Mouse (Mus musculus) MEL (cell line): Measurements from ENCODE around the gene D17H6S53E. TPM values are rescaled to one million over a fixed set of nuclear protein-coding genes. Genes with fewer than 3 reads are reported as not detected.

Experiments used
- DNase-seq: peaks from one replicate; pipeline ENCODE4 v3.0.0; 2011; ENCODE audit warnings: low read depth, low spot score
- H3K27ac ChIP-seq: 2 replicates; pipeline ENCODE4 v1.5.1; 2012; ENCODE audit warnings: low read depth, mild to moderate bottlenecking, control low read depth, low read length, moderate library complexity; ENCODE audit not compliant: control insufficient read depth
- H3K27me3 ChIP-seq, 2 experiments: fragments of 150-350 bp in 1 of 2; sonication (generic) in 1 of 2; 2 replicates each; pipeline ENCODE4 v1.6.1; 2012; ENCODE audit warnings: low read length in 2 of 2, mild to moderate bottlenecking in 2 of 2, improper control_type of control experiment in 1 of 2, moderate library complexity in 1 of 2; ENCODE audit not compliant: insufficient read depth in 2 of 2, control insufficient read depth in 1 of 2
- H3K36me3 ChIP-seq, 2 experiments: 2 replicates each; pipeline ENCODE4 v1.6.1; 2012 to 2014; ENCODE audit warnings: low read length in 2 of 2, improper control_type of control experiment in 1 of 2, inconsistent platforms in 1 of 2, mild to moderate bottlenecking in 1 of 2; ENCODE audit not compliant: insufficient read depth in 2 of 2, control insufficient read depth in 1 of 2
- H3K4me1 ChIP-seq, 2 experiments: fragments of 150-350 bp in 1 of 2; sonication (generic) in 1 of 2; 2 replicates each; pipeline ENCODE4 v1.6.1; 2012; ENCODE audit warnings: low read length in 2 of 2, improper control_type of control experiment in 1 of 2, mild to moderate bottlenecking in 1 of 2; ENCODE audit not compliant: insufficient read depth in 2 of 2, control insufficient read depth in 1 of 2
- H3K4me3 ChIP-seq, 2 experiments: fragments of 150-350 bp in 1 of 2; sonication (generic) in 1 of 2; 2 replicates each; pipeline ENCODE4 v1.5.1; 2012; ENCODE audit warnings: low read depth in 2 of 2, low read length in 2 of 2, mild to moderate bottlenecking in 2 of 2, moderate library complexity in 2 of 2, control low read depth in 1 of 2, improper control_type of control experiment in 1 of 2; ENCODE audit not compliant: control insufficient read depth in 1 of 2, insufficient read depth in 1 of 2
- H3K79me2 ChIP-seq: 2 replicates; pipeline ENCODE4 v1.6.1; 2012; ENCODE audit warnings: mild to moderate bottlenecking, low read length, moderate library complexity; ENCODE audit not compliant: control insufficient read depth, poor library complexity, insufficient read depth
- H3K9ac ChIP-seq: 2 replicates; pipeline ENCODE4 v1.6.1; 2012; ENCODE audit warnings: low read depth, mild to moderate bottlenecking, control low read depth, low read length, moderate library complexity; ENCODE audit not compliant: control insufficient read depth, poor library complexity, severe bottlenecking
- H3K9me3 ChIP-seq: fragments of 150-350 bp; sonication (generic); replicated peaks from 2 replicates; pipeline ENCODE4 v1.6.1; 2012; ENCODE audit warnings: mild to moderate bottlenecking, low read length, improper control_type of control experiment, moderate library complexity; ENCODE audit not compliant: insufficient read depth
- EP300 ChIP-seq, 2 experiments: IDR thresholded peaks; 2 replicates each; pipeline ENCODE4 v1.6.1; 2011; ENCODE audit warnings: improper control_type of control experiment in 2 of 2, low read length in 2 of 2, low read depth in 1 of 2, mild to moderate bottlenecking in 1 of 2
- ETS1 ChIP-seq: IDR thresholded peaks from 2 replicates; pipeline ENCODE4 v1.6.1; 2012; ENCODE audit warnings: low read depth, mild to moderate bottlenecking, inconsistent platforms, low read length, improper control_type of control experiment, moderate library complexity
- GABPA ChIP-seq: IDR thresholded peaks from 2 replicates; pipeline ENCODE4 v1.6.1; 2012; ENCODE audit warnings: low read depth, mild to moderate bottlenecking, inconsistent platforms, low read length, improper control_type of control experiment, moderate library complexity
- HCFC1 ChIP-seq: IDR thresholded peaks from 2 replicates; pipeline ENCODE4 v1.6.1; 2012; ENCODE audit warnings: low read depth, mild to moderate bottlenecking, inconsistent platforms, low read length, improper control_type of control experiment, moderate library complexity
- NELFE ChIP-seq: IDR thresholded peaks from 2 replicates; pipeline ENCODE4 v1.6.1; 2011; ENCODE audit warnings: low read depth, low read length, improper control_type of control experiment
- POLR2A ChIP-seq, 2 experiments: IDR thresholded peaks; 2 replicates each; pipeline ENCODE4 v1.6.1; 2011 to 2012; ENCODE audit warnings: low read length in 2 of 2, mild to moderate bottlenecking in 2 of 2, control low read depth in 1 of 2, improper control_type of control experiment in 1 of 2, low read depth in 1 of 2, moderate library complexity in 1 of 2; ENCODE audit not compliant: control insufficient read depth in 1 of 2, insufficient read depth in 1 of 2, poor library complexity in 1 of 2
- POLR2AphosphoS2 ChIP-seq: IDR thresholded peaks from 2 replicates; pipeline ENCODE4 v1.6.1; 2011; ENCODE audit warnings: low read length, improper control_type of control experiment
- RCOR1 ChIP-seq: IDR thresholded peaks from 2 replicates; pipeline ENCODE4 v1.6.1; 2012; ENCODE audit warnings: low read depth, mild to moderate bottlenecking, inconsistent platforms, low read length, improper control_type of control experiment
- SIN3A ChIP-seq: IDR thresholded peaks from 2 replicates; pipeline ENCODE4 v1.6.1; 2012; ENCODE audit warnings: low read length, improper control_type of control experiment, inconsistent platforms
- TAL1 ChIP-seq: IDR thresholded peaks from 2 replicates; pipeline ENCODE4 v1.6.1; 2012; ENCODE audit warnings: mild to moderate bottlenecking, inconsistent platforms, low read length, moderate library complexity, mixed read lengths
- ZC3H11A ChIP-seq: IDR thresholded peaks from 2 replicates; pipeline ENCODE4 v1.6.1; 2012; ENCODE audit warnings: low read depth, mild to moderate bottlenecking, inconsistent platforms, low read length, improper control_type of control experiment
- ZKSCAN1 ChIP-seq: IDR thresholded peaks from 2 replicates; pipeline ENCODE4 v1.6.1; 2012; ENCODE audit warnings: low read depth, mild to moderate bottlenecking, inconsistent platforms, low read length, improper control_type of control experiment, moderate library complexity
- polyA plus RNA-seq, 2 experiments: library from polyadenylated mRNA; stranded (reverse) in 1 of 2; unstranded in 1 of 2; fragments of >175 nt in 1 of 2; fragments of >200 nt in 1 of 2; gene quantifications; 2 replicates each; pipeline versions ENCODE4 v1.2.1 to v1.2.4; 2012; ENCODE audit warnings: low replicate concordance in 2 of 2, low read depth in 1 of 2; ENCODE audit not compliant: insufficient read length in 2 of 2, insufficient read depth in 1 of 2, missing spikeins in 1 of 2
- total RNA-seq: library from RNA; depleted of rRNA; stranded (reverse); fragments of 300-350 nt; gene quantifications from 2 replicates; pipeline ENCODE4 v1.2.3, GENCODE M21; 2012

D17H6S53E gene
- total and polyA plus RNA-seq, 3 experiments: 11.6 to 13.6 TPM; not detected in 1

DNA sequence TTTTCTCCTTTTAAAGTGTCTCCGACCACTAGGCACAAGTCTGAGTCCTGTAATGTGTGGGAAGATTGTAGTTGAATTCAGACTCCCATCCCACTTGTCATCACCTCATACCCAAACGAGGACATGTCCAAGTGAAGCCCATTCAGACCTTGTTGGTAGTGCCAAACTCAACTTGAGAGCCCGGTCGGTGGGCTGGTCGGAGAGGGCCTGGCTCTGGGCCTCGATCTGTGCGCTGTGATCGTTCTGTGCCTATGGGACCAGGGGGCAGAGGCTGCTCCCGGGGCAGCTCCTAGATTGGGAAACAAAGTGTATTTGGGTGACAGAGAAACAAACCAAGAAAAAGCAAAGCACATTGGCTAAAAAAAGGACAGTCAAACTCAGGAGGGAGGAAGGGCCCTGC lies 26.9 kb downstream of the D17H6S53E start:
- no peak for DNase-seq
- Histone ChIP-seq H3K79me2 (peaks cover 18% of the 10 kb centered on the region; the same call in 1 of the 2 replicates), H3K9me3 (no peaks in the 10 kb centered on the region), H3K27ac (no peak overlapping the region), H3K27me3 (no peaks in the 10 kb centered on the region), H3K36me3 (peaks cover 7 to 16% of the 10 kb centered on the region in 2 experiments), H3K9ac (no peak overlapping the region), H3K4me1 (no peaks in the 10 kb centered on the region), H3K4me3 (no peak overlapping the region)
- no peak for TF ChIP-seq TAL1
- no peak for TF ChIP-seq RCOR1
- no peak for TF ChIP-seq HCFC1
- no peak for TF ChIP-seq ZC3H11A
- TF ChIP-seq POLR2AphosphoS2: no peak
- TF ChIP-seq ETS1: no peak

GRCm38 (mm10) chr17:35153931-35154330 lies 27.8 kb downstream of the D17H6S53E start:
- peaks cover 7 to 21% of the 10 kb centered on the region in 2 experiments for H3K36me3 ChIP-seq
- H3K9ac ChIP-seq: no peak overlapping the region
- H3K27me3 ChIP-seq: no peaks in the 10 kb centered on the region
- no peaks in the 10 kb centered on the region for H3K9me3 ChIP-seq
- no peak for TF ChIP-seq RCOR1
- TF ChIP-seq EP300 (IDR thresholded peaks at IDR 0.05; ENCODE audit: low read depth in 1 of 2, low read length in 2 of 2): no peak
- no peak for TF ChIP-seq ETS1
- no peak for TF ChIP-seq POLR2A (IDR thresholded peaks at IDR 0.05; ENCODE audit: control insufficient read depth in 1 of 2, insufficient read depth in 1 of 2, low read depth in 1 of 2, low read length in 2 of 2, poor library complexity in 1 of 2)
- no peak for TF ChIP-seq ZC3H11A
- TF ChIP-seq SIN3A: no peak
- TF ChIP-seq GABPA: no peak
- TF ChIP-seq NELFE: no peak
- H3K4me3 ChIP-seq: no peak overlapping the region
- H3K4me1 ChIP-seq: no peaks in the 10 kb centered on the region
- H3K27ac ChIP-seq: no peak overlapping the region
- DNase-seq: no peak
- H3K79me2 ChIP-seq: peaks cover 23% of the 10 kb centered on the region

- Histone ChIP-seq H3K9me3 (no peaks in the 10 kb centered on the region), H3K36me3 (peaks cover 7 to 26% of the 10 kb centered on the region in 2 experiments), H3K9ac (no peak overlapping the region), H3K4me1 (no peaks in the 10 kb centered on the region), H3K27ac (no peak overlapping the region), H3K4me3 (no peak overlapping the region), H3K27me3 (no peaks in the 10 kb centered on the region), H3K79me2 (peaks cover 26% of the 10 kb centered on the region)
- TF ChIP-seq POLR2A (IDR thresholded peaks at IDR 0.05; ENCODE audit: control insufficient read depth in 1 of 2, insufficient read depth in 1 of 2, low read depth in 1 of 2, low read length in 2 of 2, poor library complexity in 1 of 2) (peak in 1 of 2 experiments; percentile 28; a peak in 1 of 4 replicates), ZKSCAN1 (no peak)
- DNase-seq: no peak
Observed at GRCm38 (mm10) chr17:35154616-35155015, 28.4 kb downstream of the D17H6S53E start.
